Mouse (Mus musculus) lung, embryonic 16.5 days (tissue): Measurements from ENCODE around the gene Cypt2. TPM values are rescaled to one million over a fixed set of nuclear protein-coding genes. Genes with fewer than 3 reads are reported as not detected.
"Not testable (repeated sequence)": the region's sequence is repeated elsewhere in the genome, so short reads cannot be mapped to it uniquely, and the experiment has no call there.

Source experiments
- ATAC-seq: fragments of 200-750 bp; cut with Nextera tagmentation; 2 replicates; pipeline ENCODE4 v1.8.0; 2017; ENCODE audit warnings: low read depth, mild to moderate bottlenecking, moderate library complexity
- H3K27ac ChIP-seq: fragments of 300-500 bp; sonication (generic); 2 replicates; pipeline ENCODE4 v1.5.1; 2014; ENCODE audit warnings: mild to moderate bottlenecking, control low read depth, low read length
- H3K27me3 ChIP-seq: fragments of 300-500 bp; sonication (generic); 2 replicates; pipeline ENCODE4 v1.6.1; 2014; ENCODE audit warnings: low read depth, low read length, mixed read lengths; ENCODE audit not compliant: control insufficient read depth, insufficient read depth
- H3K36me3 ChIP-seq: fragments of 300-500 bp; sonication (generic); 2 replicates; pipeline ENCODE4 v1.6.1; 2014; ENCODE audit warnings: low read length; ENCODE audit not compliant: control insufficient read depth, insufficient read depth
- H3K4me1 ChIP-seq: fragments of 300-500 bp; sonication (generic); replicated peaks from 2 replicates; pipeline ENCODE4 v1.6.1; 2014; ENCODE audit warnings: low read length, mixed read lengths; ENCODE audit not compliant: control insufficient read depth, insufficient read depth
- H3K4me2 ChIP-seq: fragments of 300-500 bp; sonication (generic); 2 replicates; pipeline ENCODE4 v1.6.1; 2014; ENCODE audit warnings: low read depth, low read length, control low read depth
- H3K4me3 ChIP-seq: fragments of 300-500 bp; sonication (generic); 2 replicates; pipeline ENCODE4 v1.5.1; 2014; ENCODE audit warnings: mild to moderate bottlenecking, low read length, control low read depth
- H3K9ac ChIP-seq: fragments of 300-500 bp; sonication (generic); 2 replicates; pipeline ENCODE4 v1.6.1; 2014; ENCODE audit warnings: low read length, control low read depth
- H3K9me3 ChIP-seq: fragments of 300-500 bp; sonication (generic); 2 replicates; pipeline ENCODE4 v1.6.1; 2016; ENCODE audit warnings: low read length; ENCODE audit not compliant: control insufficient read depth
- WGBS: fragments of 180-500 bp; shearing (Covaris S2); extraction: QIAGEN DNeasy Blood & Tissue Kit; methylation state at CpG from one replicate; pipeline ENCODE4 v1.1.7; 2014; 5-methylcytosine and 5-hydroxymethylcytosine counted together
- polyA plus RNA-seq: library from polyadenylated mRNA; unstranded; fragments of >200 nt; fragmentation: Nextera tagmentation; extraction: Ambion mirVana; gene quantifications from 2 replicates; pipeline ENCODE4 v1.2.1, GENCODE M21; 2015

Cypt2 gene
- not detected in 2 replicates for polyA plus RNA-seq

- not testable (repeated sequence) for H3K4me2 ChIP-seq, H3K9ac ChIP-seq, H3K4me3 ChIP-seq, ATAC-seq, H3K27me3 ChIP-seq, H3K36me3 ChIP-seq, H3K4me1 ChIP-seq, H3K27ac ChIP-seq, H3K9me3 ChIP-seq
- WGBS: 85% methylated on average over 4 of the region's 4 CpGs
Observed at GRCm38 (mm10) chrX:105499472-105499871, at the start of gene Cypt2. Gene Cypt2, plus strand, starts transcription at chrX:105499772.

GRCm38 (mm10) chrX:105546234-105546633, 46.7 kb downstream of the Cypt2 start:
- Histone ChIP-seq H3K4me3 (no peak overlapping the region), H3K4me2 (no peak overlapping the region), H3K27me3 (no peaks in the 10 kb centered on the region), H3K4me1 (no peaks in the 10 kb centered on the region), H3K36me3 (no peaks in the 10 kb centered on the region), H3K9ac (no peak overlapping the region), H3K27ac (no peak overlapping the region), H3K9me3 (no peaks in the 10 kb centered on the region)
- WGBS: 68% methylated on average over 6 of the region's 6 CpGs
- ATAC-seq: no peak
